Mouse (Mus musculus) large intestine, adult 2 months (tissue): ENCODE data around the gene Nxnl2. TPM values are rescaled to one million over a fixed set of nuclear protein-coding genes. Genes with fewer than 3 reads are reported as not detected.

Experiments
- DNase-seq: peaks from one replicate; pipeline ENCODE4 v3.0.0-alpha.2; 2012; ENCODE audit warnings: low read depth, low spot score
- WGBS: fragments of 180-500 bp; shearing (Covaris S2); methylation state at CpG from one replicate; pipeline ENCODE4 v1.1.7; 2018; 5-methylcytosine and 5-hydroxymethylcytosine counted together
- polyA plus RNA-seq: library from polyadenylated mRNA; depleted of rRNA; stranded (reverse); fragments of >200 nt; gene quantifications from 2 replicates; pipeline ENCODE4 v1.2.3, GENCODE M21; 2012; rRNA removed

Gene Nxnl2
- polyA plus RNA-seq, 1 experiment: 1.3 TPM

DNA sequence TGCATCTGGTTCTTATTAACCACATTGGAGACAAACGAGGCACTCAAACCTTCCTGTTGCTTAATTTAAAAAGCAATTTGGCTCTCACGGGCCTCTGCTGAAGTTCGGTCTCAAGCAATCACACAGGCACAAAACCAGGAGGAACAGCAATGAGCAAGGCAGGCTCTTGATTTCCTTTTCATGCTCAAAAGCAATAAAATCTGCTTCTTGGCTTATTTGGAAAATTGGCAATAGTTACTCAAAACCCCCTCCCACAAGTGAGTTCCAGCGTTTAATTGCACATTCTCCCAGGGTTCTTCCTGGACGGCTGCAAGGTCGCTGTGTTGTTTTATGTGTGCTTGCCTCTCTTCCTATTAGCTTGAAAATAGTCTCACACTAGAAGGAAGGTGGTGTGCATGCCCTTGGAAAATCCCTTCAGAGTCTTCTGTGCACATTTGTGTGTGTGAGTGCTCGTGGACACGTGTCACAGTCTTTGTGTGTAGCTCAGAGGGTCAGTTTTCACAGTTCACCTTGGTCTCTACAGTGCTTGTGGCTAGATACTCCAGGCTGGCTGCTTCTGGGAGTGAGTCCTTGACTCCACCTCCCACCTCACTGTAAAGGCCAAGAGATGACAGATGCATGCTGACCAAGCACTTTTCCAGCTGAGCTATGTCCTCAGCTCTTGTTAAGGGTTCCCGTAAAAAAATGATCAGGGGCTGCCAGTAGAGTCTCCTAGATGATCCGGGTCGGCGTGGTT is 50.8 kb downstream of the Nxnl2 start:
- no peak for DNase-seq
- whole genome bisulfite sequencing: 50% methylated on average over 12 of the region's 12 CpGs

Other genes starting within 250 kb of the Nxnl2 start
- gene Spin1, start 70.1 kb upstream of the Nxnl2 start, polyA plus RNA-seq: 17.6 and 20.2 TPM in 2 replicates
- 6.2 and 6.8 TPM in 2 replicates for gene S1pr3, start 237.6 kb downstream of the Nxnl2 start, polyA plus RNA-seq